Mouse (Mus musculus) forebrain, embryonic 15.5 days (tissue): Measurements from ENCODE around the gene Dpp9. TPM values are rescaled to one million over a fixed set of nuclear protein-coding genes. Genes with fewer than 3 reads are reported as not detected.

Source experiments
- ATAC-seq: fragments of 200-750 bp; cut with Nextera tagmentation; replicated peaks from 2 replicates; pipeline ENCODE4 v1.8.0; 2017; ENCODE audit warnings: mild to moderate bottlenecking, moderate TSS enrichment, moderate library complexity
- H3K27ac ChIP-seq: fragments of 300-500 bp; sonication (generic); replicated peaks from 2 replicates; pipeline ENCODE4 v1.5.1; 2015; ENCODE audit warnings: mild to moderate bottlenecking, inconsistent platforms
- H3K27me3 ChIP-seq: fragments of 300-500 bp; sonication (generic); 2 replicates; pipeline ENCODE4 v1.6.1; 2015; ENCODE audit warnings: inconsistent platforms
- H3K36me3 ChIP-seq: fragments of 300-500 bp; sonication (generic); 2 replicates; pipeline ENCODE4 v1.6.1; 2015; ENCODE audit warnings: mild to moderate bottlenecking, inconsistent platforms
- H3K4me1 ChIP-seq: fragments of 300-500 bp; sonication (generic); 2 replicates; pipeline ENCODE4 v1.6.1; 2015; ENCODE audit warnings: inconsistent platforms
- H3K4me2 ChIP-seq: fragments of 300-500 bp; sonication (generic); replicated peaks from 2 replicates; pipeline ENCODE4 v1.6.1; 2015; ENCODE audit warnings: mild to moderate bottlenecking, inconsistent platforms
- H3K4me3 ChIP-seq: fragments of 300-500 bp; sonication (generic); 2 replicates; pipeline ENCODE4 v1.5.1; 2015; ENCODE audit warnings: mild to moderate bottlenecking, inconsistent platforms
- H3K9ac ChIP-seq: fragments of 300-500 bp; sonication (generic); replicated peaks from 2 replicates; pipeline ENCODE4 v1.6.1; 2015; ENCODE audit warnings: mild to moderate bottlenecking, inconsistent platforms
- H3K9me3 ChIP-seq: fragments of 300-500 bp; sonication (generic); 2 replicates; pipeline ENCODE4 v1.6.1; 2016; ENCODE audit warnings: inconsistent platforms
- WGBS: fragments of 180-500 bp; shearing (Covaris S2); methylation state at CpG from one replicate; pipeline ENCODE4 v1.1.7; 2015; ENCODE audit warnings: mixed read lengths; 5-methylcytosine and 5-hydroxymethylcytosine counted together
- polyA plus RNA-seq: library from polyadenylated mRNA; unstranded; fragments of >200 nt; fragmentation: Nextera tagmentation; extraction: Ambion mirVana; gene quantifications from 2 replicates; pipeline ENCODE4 v1.2.1, GENCODE M21; 2015

Gene Dpp9
- polyA plus RNA-seq, 1 experiment from 2014 or later = 30.7 TPM

DNA sequence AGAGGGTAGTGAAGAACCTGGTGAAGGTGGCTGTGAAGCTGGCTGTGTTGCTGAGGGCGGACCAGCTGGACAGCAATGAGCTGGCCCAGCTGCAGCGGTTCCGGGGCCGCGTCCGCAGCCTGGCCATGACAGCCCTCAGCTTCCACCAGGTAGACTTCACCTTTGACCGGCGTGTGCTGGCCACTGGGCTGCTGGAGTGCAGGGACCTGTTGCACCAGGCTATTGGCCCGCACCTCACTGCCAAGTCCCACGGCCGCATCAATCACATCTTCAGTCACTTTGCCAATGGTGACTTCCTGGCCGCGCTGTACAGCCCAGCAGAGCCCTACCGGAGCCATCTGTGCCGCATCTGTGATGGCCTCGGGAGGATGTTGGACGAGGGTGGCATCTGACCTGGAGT is 46.8 kb downstream of the Dpp9 start:
- no peak for ATAC-seq
- H3K36me3 ChIP-seq = peaks cover 16% of the 10 kb centered on the region
- H3K27me3 ChIP-seq = no peaks in the 10 kb centered on the region
- H3K9me3 ChIP-seq = no peaks in the 10 kb centered on the region
- peaks cover 6% of the 10 kb centered on the region; the same call in 1 of the 2 replicates for H3K4me1 ChIP-seq
- H3K4me2 ChIP-seq = no peak overlapping the region
- no peak overlapping the region for H3K27ac ChIP-seq
- no peak overlapping the region for H3K4me3 ChIP-seq
- 95% methylated on average over 17 of the region's 17 CpGs for WGBS
- no peak overlapping the region for H3K9ac ChIP-seq

DNA sequence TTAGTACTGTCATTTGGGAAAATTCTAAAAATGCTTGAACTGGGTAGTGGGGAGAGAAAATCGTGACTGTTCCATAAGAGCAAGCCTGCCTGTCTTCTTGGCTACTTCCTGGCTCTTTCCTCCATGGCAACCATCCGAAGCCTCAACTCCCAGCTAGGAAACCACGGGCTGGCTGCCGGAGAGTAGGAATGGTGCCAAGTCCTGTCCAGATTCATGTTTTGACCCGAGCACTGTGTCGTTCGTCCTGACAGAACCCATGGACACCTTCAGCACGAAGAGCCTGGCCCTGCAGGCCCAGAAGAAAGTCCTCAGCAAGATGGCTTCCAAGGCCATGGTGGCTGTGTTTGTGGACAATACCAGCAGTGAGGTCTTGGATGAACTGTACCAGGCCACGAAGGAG is 47.2 kb downstream of the Dpp9 start:
- Histone ChIP-seq H3K4me1 (peaks cover 6% of the 10 kb centered on the region; the same call in 1 of the 2 replicates), H3K9ac (no peak overlapping the region), H3K27me3 (no peaks in the 10 kb centered on the region), H3K4me2 (no peak overlapping the region), H3K36me3 (peaks cover 11% of the 10 kb centered on the region), H3K4me3 (no peak overlapping the region), H3K27ac (no peak overlapping the region), H3K9me3 (no peaks in the 10 kb centered on the region)
- ATAC-seq = no peak
- 78% methylated on average over 9 of the region's 9 CpGs for WGBS

DNA sequence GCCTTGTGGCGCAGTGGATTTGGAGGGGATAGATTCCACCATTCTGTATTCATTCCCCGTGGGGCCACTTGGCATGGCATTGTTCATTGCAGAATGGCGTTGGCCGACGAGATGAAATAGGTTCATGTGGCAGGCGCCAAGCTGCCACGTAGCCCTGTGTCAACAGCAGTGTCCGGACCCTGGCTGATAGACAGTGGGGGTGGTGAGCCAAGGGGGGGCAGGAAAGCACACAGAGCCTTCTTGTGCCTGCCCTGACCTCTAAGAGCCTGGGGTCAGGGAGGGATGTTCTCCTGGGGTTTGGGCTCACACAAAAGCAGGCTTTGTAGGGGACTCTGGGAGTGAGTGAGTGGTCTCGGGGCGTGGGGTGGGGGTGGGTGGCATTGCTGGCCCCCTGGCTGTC is 48.1 kb downstream of the Dpp9 start:
- H3K4me2 ChIP-seq = no peak overlapping the region
- H3K4me1 ChIP-seq = peaks cover 6% of the 10 kb centered on the region; the same call in 1 of the 2 replicates
- H3K27me3 ChIP-seq = no peaks in the 10 kb centered on the region
- no peak overlapping the region for H3K9ac ChIP-seq
- WGBS = 13% methylated on average over 10 of the region's 10 CpGs
- no peak overlapping the region for H3K27ac ChIP-seq
- no peaks in the 10 kb centered on the region for H3K9me3 ChIP-seq
- peaks cover 8% of the 10 kb centered on the region; the same call in 1 of the 2 replicates for H3K36me3 ChIP-seq
- ATAC-seq = no peak
- H3K4me3 ChIP-seq = no peak overlapping the region

DNA sequence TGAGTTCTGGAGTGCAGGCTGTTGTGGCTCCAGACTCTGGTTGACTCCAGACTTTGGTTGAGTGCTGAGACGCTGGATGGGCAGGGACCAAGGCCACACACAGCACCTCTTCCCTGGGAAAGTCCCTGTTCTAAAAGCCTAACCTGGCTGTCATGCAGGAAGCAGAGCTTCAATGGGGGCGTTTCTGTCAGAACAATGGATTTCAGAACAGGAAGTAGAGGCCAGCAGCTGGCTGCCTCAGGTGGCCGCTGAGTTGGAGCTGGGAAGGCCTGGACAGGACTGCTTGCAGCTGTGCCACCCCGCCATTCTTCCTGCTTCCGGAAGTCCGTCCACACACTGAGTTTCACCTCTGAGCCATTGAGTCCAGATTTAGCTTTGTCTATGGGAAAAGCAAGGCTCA is 48.9 kb downstream of the Dpp9 start:
- ATAC-seq = no peak
- no peaks in the 10 kb centered on the region for H3K9me3 ChIP-seq
- no peak overlapping the region for H3K27ac ChIP-seq
- H3K9ac ChIP-seq = no peak overlapping the region
- no peaks in the 10 kb centered on the region for H3K27me3 ChIP-seq
- no peak overlapping the region for H3K4me2 ChIP-seq
- 64% methylated on average over 6 of the region's 6 CpGs for WGBS
- peaks cover 6% of the 10 kb centered on the region; the same call in 1 of the 2 replicates for H3K4me1 ChIP-seq
- H3K36me3 ChIP-seq = 0 out of 2 replicates have a peak, but pooled peaks cover 2% of the 10 kb centered on the region
- no peak overlapping the region for H3K4me3 ChIP-seq

DNA sequence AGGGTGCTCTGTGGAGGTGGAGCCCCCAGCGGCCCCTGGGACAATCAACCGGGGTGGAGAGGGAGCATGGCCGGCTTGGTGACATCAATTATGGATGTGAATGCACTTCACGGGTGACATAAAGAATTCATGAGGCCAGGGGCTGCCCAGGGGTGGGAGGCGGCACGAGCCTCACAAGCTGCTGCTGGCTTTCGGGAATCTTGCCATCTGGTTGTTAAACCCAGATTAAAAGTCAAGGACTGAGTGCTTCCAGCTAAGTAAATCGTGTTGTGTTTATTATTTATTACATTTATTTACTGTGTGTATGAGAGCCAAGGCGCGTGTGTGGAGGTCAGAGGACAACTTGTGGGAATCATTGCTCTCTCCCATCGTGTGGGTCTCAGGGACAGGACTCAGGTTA is 53.0 kb downstream of the Dpp9 start:
- peaks cover 18% of the 10 kb centered on the region for H3K4me1 ChIP-seq
- H3K4me3 ChIP-seq = no peak overlapping the region
- H3K9me3 ChIP-seq = no peaks in the 10 kb centered on the region
- 65% methylated on average over 11 of the region's 11 CpGs for WGBS
- H3K36me3 ChIP-seq = no peaks in the 10 kb centered on the region
- no peak overlapping the region for H3K9ac ChIP-seq
- ATAC-seq = no peak
- no peak overlapping the region for H3K4me2 ChIP-seq
- no peaks in the 10 kb centered on the region for H3K27me3 ChIP-seq
- H3K27ac ChIP-seq = no peak overlapping the region

DNA sequence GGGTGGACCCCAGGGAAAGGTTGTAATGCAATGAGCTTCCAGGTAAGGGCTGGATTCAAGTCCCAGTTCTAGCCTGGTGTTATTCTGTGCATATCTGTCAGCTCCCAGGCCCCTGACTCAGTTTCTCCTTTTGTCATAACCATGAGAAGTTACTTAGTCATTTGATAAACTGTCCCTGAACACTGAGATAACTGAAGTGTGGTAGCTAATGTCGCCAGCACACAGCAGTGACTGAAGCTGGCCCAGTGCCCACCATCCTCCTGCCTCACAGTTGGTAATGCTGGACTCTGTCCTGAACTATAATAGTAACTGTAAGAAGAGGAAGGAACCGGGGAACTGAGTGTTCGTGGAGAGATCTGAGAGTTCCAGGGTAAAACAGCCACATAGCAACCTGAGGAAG is 54.2 kb downstream of the Dpp9 start:
- no peak for ATAC-seq

DNA sequence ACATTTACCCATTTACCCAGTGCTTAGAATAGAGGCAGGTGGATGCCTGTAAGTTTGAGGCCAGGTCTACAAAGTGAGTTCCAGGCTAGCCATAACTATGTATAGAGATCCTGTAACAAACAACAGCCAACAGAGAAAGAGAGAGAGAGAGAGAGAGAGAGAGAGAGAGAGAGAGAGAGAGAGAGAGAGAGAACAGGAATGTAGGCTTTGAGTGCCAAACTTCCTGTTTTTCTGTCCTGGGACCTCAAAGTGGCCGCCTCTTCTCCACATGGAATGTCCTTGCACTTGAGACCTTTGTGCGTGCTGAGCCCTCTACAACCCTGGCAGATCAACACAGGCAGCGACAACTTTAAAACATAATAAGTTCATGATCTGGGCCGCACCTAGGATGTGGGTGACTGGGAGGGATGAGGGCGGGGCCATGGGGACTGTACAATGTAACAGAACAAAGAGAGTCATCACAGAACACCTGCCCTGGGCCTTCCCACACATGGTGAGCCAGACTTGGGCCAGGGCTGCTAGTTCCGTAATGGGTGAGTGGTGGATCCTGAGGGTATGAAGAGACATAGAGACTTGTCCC is 55.1 kb downstream of the Dpp9 start:
- H3K27ac ChIP-seq = no peak overlapping the region
- no peaks in the 10 kb centered on the region for H3K9me3 ChIP-seq
- ATAC-seq = no peak
- H3K4me2 ChIP-seq = no peak overlapping the region
- WGBS = 84% methylated on average over 6 of the region's 6 CpGs
- H3K4me3 ChIP-seq = no peak overlapping the region
- H3K27me3 ChIP-seq = no peaks in the 10 kb centered on the region; the same call in 1 of the 2 replicates
- H3K9ac ChIP-seq = no peak overlapping the region
- H3K4me1 ChIP-seq = peaks cover 14% of the 10 kb centered on the region
- no peaks in the 10 kb centered on the region for H3K36me3 ChIP-seq

More for the DNA sequence above, 54.2 kb downstream of the Dpp9 start:
- no peaks in the 10 kb centered on the region for H3K36me3 ChIP-seq
- no peaks in the 10 kb centered on the region; the same call in 1 of the 2 replicates for H3K27me3 ChIP-seq
- 74% methylated on average over 3 of the region's 3 CpGs for WGBS
- H3K4me3 ChIP-seq = no peak overlapping the region
- peaks cover 14% of the 10 kb centered on the region for H3K4me1 ChIP-seq
- no peak overlapping the region for H3K4me2 ChIP-seq
- no peaks in the 10 kb centered on the region for H3K9me3 ChIP-seq
- H3K27ac ChIP-seq = no peak overlapping the region
- no peak overlapping the region for H3K9ac ChIP-seq

DNA sequence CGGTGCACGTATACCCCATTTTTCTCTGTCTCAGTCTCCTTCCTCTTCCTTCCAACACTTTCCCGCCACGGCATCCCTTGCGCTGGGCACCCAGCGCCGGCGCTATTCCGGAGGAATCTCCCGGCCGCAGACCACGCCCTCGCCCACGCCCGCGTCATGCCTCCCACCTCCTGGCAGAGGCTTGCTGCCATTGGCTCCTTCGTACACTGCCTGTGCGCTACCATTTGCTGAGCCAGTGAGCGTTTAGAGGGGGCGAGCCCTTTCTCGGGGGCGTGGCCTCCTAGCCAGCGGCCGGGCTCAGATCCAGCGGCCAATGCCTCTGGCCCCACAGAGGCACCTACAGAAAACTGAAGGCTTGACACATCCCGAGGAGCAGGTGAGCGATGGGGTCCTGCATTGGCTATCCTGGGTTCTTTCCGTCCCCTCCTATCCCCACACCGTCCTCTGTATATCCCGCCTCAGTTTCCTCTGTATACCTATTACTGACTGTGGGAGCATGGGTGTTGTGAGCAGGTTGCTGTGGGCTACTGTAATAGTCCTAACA is 56.4 kb downstream of the Dpp9 start, which contains the start of gene Tnfaip8l1:
Gene Tnfaip8l1 (plus strand): TSS at position 247 of the 544 bp plus-strand sequence.
- peak; percentile 98 for ATAC-seq
- Histone ChIP-seq H3K4me1 (peaks cover 14% of the 10 kb centered on the region), H3K9me3 (no peaks in the 10 kb centered on the region), H3K27ac (no peak within 1 kb of the TSS), H3K4me2 (peak within 1 kb of the TSS; percentile 69), H3K27me3 (peaks cover 6% of the 10 kb centered on the region; the same call in 1 of the 2 replicates), H3K36me3 (no peaks in the 10 kb centered on the region), H3K4me3 (peak within 1 kb of the TSS; percentile 53), H3K9ac (peak within 1 kb of the TSS; percentile 48)
- WGBS = under 1% methylated on average over 30 of the region's 30 CpGs

DNA sequence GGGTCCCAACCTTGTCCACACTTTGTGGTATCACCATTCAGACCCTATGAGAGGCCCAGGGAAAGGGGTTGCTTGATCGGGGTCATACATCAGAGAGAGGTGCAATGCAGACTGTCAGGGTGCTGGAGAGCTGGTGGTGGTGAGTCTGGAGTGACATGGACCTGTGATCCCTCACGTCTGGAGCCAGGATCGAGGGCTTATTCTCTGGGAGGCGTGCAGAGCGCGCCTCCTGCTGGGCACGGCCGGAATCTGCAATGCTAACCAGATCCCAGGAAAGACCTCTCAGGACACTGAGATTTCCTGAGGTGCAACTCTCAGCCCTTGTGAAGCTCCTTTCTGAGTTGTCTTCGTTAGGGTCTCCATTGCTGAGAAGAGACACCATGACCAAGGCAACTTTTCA is 59.0 kb downstream of the Dpp9 start:
- Histone ChIP-seq H3K9me3 (no peaks in the 10 kb centered on the region), H3K4me1 (peaks cover 14% of the 10 kb centered on the region), H3K27me3 (peaks cover 6% of the 10 kb centered on the region; the same call in 1 of the 2 replicates), H3K36me3 (no peaks in the 10 kb centered on the region), H3K27ac (no peak overlapping the region), H3K4me2 (no peak overlapping the region), H3K4me3 (no peak overlapping the region), H3K9ac (no peak overlapping the region)
- 3% methylated on average over 9 of the region's 9 CpGs for WGBS
- no peak for ATAC-seq

DNA sequence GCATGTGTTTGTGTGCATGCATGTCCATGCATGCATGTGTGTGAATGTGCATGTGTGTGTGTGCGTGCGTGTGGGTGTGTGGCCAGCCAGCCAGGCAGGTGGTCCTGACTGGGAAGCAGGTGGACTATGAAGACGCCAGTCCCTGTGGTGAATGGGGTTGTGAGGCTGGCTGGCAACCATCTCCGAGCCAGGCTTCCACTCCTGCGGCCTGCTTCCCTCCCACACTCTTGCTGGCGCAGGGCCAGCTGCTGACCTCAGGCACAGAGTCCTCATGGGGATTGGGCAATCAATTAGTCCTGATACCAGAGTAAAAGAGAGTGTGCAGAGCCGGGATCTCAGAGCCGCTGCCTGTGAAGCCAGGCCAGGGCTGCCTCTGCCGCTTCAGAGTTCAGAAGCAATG is 65.1 kb downstream of the Dpp9 start:
- no peak for ATAC-seq
- peaks cover 26% of the 10 kb centered on the region for H3K27me3 ChIP-seq
- no peaks in the 10 kb centered on the region for H3K9me3 ChIP-seq
- WGBS = 26% methylated on average over 9 of the region's 9 CpGs
- no peaks in the 10 kb centered on the region for H3K36me3 ChIP-seq
- no peak overlapping the region for H3K27ac ChIP-seq
- H3K9ac ChIP-seq = no peak overlapping the region
- no peak overlapping the region for H3K4me3 ChIP-seq
- peaks cover 15% of the 10 kb centered on the region for H3K4me1 ChIP-seq
- H3K4me2 ChIP-seq = no peak overlapping the region

DNA sequence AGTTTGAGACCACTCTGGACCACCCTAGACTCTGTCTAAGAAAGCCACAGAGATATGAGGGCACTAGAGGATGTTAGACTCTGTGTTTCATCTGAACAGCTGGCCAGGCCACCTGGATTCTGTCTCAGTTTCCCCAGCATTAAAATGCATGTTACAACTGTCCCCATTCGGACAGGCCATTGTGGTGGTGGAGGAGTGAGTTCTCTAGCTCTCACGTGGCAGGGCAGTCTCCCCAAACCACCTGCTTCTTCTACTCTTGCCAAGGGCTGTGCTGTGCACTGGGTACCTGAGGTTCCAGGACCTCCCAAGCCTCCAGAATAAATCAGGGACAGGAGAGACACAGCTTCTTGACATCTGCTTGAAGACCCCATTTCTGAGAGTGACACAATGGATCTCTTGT is 68.8 kb downstream of the Dpp9 start:
- Histone ChIP-seq H3K4me3 (no peak overlapping the region), H3K4me1 (peaks cover 17% of the 10 kb centered on the region), H3K9ac (no peak overlapping the region), H3K9me3 (no peaks in the 10 kb centered on the region), H3K27me3 (peaks cover 37% of the 10 kb centered on the region), H3K36me3 (no peaks in the 10 kb centered on the region), H3K27ac (no peak overlapping the region), H3K4me2 (no peak overlapping the region)
- no peak for ATAC-seq
- 46% methylated on average over 2 of the region's 2 CpGs for WGBS

DNA sequence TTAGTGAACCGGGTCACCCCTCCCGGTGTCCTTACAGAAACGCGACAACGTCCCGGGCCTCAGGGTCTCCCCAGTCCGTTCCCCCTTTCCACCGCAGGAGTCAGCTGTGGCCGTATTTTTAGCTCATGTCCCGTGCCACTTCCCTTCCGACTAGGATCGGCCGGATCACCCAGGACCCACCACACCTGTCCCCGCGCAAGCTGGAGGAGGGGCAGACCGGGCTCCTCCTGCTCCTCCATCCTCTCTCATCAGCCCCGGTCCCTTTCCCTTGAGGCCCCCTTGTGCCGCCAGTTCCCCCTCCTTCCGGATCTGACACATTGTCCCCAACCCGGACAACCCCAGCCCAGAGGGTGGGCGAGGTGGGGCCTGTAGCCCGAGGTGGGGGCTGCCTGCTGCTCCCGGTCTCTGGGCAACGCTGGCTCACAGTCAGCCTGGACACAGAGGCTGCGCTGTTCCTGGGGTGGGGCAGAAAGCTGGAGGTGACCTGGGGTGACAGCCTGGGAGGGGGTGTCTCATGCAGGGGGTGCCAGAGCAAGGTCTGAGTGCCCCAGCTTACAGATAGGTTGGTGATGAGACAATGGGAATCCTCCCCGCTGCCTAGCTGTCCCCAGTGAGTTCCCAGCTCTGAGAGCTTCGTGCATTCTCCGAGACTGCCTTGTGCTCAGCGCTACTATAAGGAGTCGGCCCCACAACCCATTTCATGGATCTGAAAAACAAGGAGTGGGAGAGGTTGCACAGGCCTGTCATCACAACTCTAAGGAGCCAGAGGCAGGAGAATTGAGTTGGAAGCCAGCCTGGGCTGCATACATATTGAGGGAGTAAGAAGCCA is 69.7 kb downstream of the Dpp9 start:
- WGBS = under 1% methylated on average over 30 of the region's 30 CpGs
- H3K36me3 ChIP-seq = no peaks in the 10 kb centered on the region
- H3K27me3 ChIP-seq = peaks cover 37% of the 10 kb centered on the region
- H3K4me2 ChIP-seq = peak overlapping the region; percentile 41
- peak overlapping the region; percentile 49 for H3K9ac ChIP-seq
- H3K27ac ChIP-seq = no peak overlapping the region
- peak overlapping the region; percentile 25 for H3K4me3 ChIP-seq
- H3K4me1 ChIP-seq = peaks cover 17% of the 10 kb centered on the region
- peak; percentile 29; the same call in 1 of the 2 replicates for ATAC-seq
- H3K9me3 ChIP-seq = no peaks in the 10 kb centered on the region
